In the genomic region with DNA sequence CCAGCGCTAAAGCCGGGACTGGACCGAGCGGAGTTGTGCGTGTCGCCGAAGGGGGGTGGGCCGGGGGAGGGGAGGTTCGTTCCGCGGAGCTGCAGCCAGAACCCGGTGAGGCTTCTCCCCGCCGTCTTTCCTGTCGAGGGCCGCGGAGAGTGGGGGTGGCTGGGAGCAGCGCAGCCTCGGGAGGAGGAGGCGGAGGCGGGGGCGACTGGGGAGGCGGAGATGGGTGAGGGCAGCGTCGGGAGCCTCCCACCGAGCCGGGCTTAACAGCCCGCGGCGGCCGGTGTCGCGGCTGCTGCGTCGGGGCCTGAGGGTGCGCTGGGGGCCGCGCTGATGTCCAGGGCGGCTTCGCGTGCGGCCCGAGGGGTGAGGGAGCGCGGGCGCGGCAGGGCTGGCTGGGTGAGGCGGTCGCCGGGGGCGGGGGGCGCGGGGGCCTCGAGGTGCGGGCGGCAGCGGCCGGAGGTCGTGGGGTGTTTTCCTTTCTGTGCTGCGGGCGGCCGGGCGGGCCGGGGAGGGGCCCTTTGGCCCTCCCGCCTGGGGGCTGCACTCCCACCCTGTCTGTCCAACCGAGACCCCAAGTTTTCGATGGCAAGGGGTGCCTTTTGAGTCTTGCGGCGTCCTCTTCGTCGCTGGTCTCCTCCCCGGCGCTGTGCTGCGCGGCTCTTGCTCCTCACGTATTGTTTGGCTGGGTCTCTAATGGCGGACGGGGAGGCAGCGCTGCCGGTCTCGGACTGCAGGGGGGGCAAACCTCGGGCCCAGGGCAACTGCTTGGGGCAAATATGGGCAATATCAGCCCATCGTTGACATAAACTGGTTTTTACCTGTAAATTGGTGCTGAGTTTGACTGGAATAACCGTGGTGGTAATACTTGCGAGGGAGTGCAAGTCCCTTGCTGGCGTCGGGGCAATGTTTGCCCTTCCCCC, we compare ENCODE assay signal across 8 mouse cellular contexts. TPM values are rescaled to one million over a fixed set of nuclear protein-coding genes. Genes with fewer than 3 reads are reported as not detected.
DNase-seq lines count a peak whose midpoint lies in the region; ATAC-seq and TF ChIP-seq lines count a peak whose summit lies in the region.
"Not testable (repeated sequence)": the region's sequence is repeated elsewhere in the genome, so short reads cannot be mapped to it uniquely, and the experiment has no call there.

Gene Zmym2 (plus strand): TSS at position 60 of the 920 bp plus-strand sequence.

- H3K27ac ChIP-seq in forebrain, embryonic 14.5 days (ENCODE audit: low read depth, low read length): peak within 1 kb of the TSS; percentile 99
- peak within 1 kb of the TSS; percentile 99 for H3K27ac ChIP-seq in liver, postnatal 0 days (ENCODE audit: low read depth)
- peak within 1 kb of the TSS; percentile 99 for H3K27ac ChIP-seq in neural tube, embryonic 13.5 days (replicated peaks)

- H3K36me3 ChIP-seq in forebrain, embryonic 14.5 days (ENCODE audit: control insufficient read depth, insufficient read depth, low read length): peaks cover 13% of the 10 kb centered on the region; the same call in 1 of the 2 replicates
- H3K36me3 ChIP-seq in liver, postnatal 0 days (replicated peaks; ENCODE audit: insufficient read depth, low read length): not testable (repeated sequence)
- peaks cover 18% of the 10 kb centered on the region for H3K36me3 ChIP-seq in neural tube, embryonic 13.5 days

- H3K4me2 ChIP-seq in forebrain, embryonic 14.5 days (ENCODE audit: low read length): peak within 1 kb of the TSS; percentile 58
- H3K4me2 ChIP-seq in liver, postnatal 0 days (ENCODE audit: low read depth, low read length): peak within 1 kb of the TSS; percentile 89
- peak within 1 kb of the TSS; percentile 67 for H3K4me2 ChIP-seq in neural tube, embryonic 13.5 days

- intact Hi-C loops in heart, postnatal 10 days (cut with DNase I): loop anchor here (5.0 kb wide), 1 partner anchor 220 kb away; the partner anchor contains the start of gene Mphosph8

- peak; percentile 75 for TF ChIP-seq CTCF in liver, postnatal 0 days (IDR thresholded peaks at IDR 0.05; ENCODE audit: low read depth)

- peak within 1 kb of the TSS; percentile 86 for H3K4me3 ChIP-seq in forebrain, embryonic 14.5 days (ENCODE audit: low read depth, low read length)
- peak within 1 kb of the TSS; percentile 88 for H3K4me3 ChIP-seq in liver, postnatal 0 days (ENCODE audit: low read depth, low read length)
- peak within 1 kb of the TSS; percentile 85 for H3K4me3 ChIP-seq in neural tube, embryonic 13.5 days

- ATAC-seq in forebrain, embryonic 14.5 days: peak; percentile 15
- peak; percentile 72 for ATAC-seq in liver, postnatal 0 days
- ATAC-seq in neural tube, embryonic 13.5 days (ENCODE audit: low read depth): peak; percentile 40

- TF ChIP-seq EP300 in liver, postnatal 0 days (IDR thresholded peaks at IDR 0.05; ENCODE audit: low read depth): not testable (repeated sequence)

- peak; percentile 70 for DNase-seq in ES-CJ7 (ENCODE audit: low read depth, low spot score)
- DNase-seq in cerebellum, adult 11 months: peak; percentile 64
- peak; percentile 78 for DNase-seq in forebrain, embryonic 14.5 days (ENCODE audit: low spot score)
- DNase-seq in heart, postnatal 10 days: peak; percentile 84 to 85
- DNase-seq in layer of hippocampus, adult 11-12 months (ENCODE audit: low spot score): peak; percentile 70
- peak; percentile 84 for DNase-seq in liver, postnatal 0 days
- DNase-seq in telencephalon, adult 2 months (ENCODE audit: low read depth, low spot score): peak; percentile 38

- 1% methylated on average over 41 of the region's 87 CpGs for WGBS in forebrain, embryonic 14.5 days
- under 1% methylated on average over 23 of the region's 87 CpGs for WGBS in liver, postnatal 0 days (ENCODE audit: insufficient replicate concordance)
- under 1% methylated on average over 51 of the region's 87 CpGs for WGBS in neural tube, embryonic 13.5 days

- H3K4me1 ChIP-seq in forebrain, embryonic 14.5 days (ENCODE audit: control insufficient read depth, insufficient read depth, low read length): peaks cover 15% of the 10 kb centered on the region
- H3K4me1 ChIP-seq in liver, postnatal 0 days (ENCODE audit: insufficient read depth): not testable (repeated sequence)
- H3K4me1 ChIP-seq in neural tube, embryonic 13.5 days (replicated peaks): peaks cover 32% of the 10 kb centered on the region

- not testable (repeated sequence) for H3K9me3 ChIP-seq in forebrain, embryonic 14.5 days (replicated peaks; ENCODE audit: control insufficient read depth, low read length); liver, postnatal 0 days (ENCODE audit: low read length); neural tube, embryonic 13.5 days

- H3K27me3 ChIP-seq in forebrain, embryonic 14.5 days (replicated peaks; ENCODE audit: control insufficient read depth, insufficient read depth, low read length); liver, postnatal 0 days (ENCODE audit: insufficient read depth, low read length); neural tube, embryonic 13.5 days: not testable (repeated sequence)

- peak within 1 kb of the TSS; percentile 93 for H3K9ac ChIP-seq in forebrain, embryonic 14.5 days (ENCODE audit: low read length)
- H3K9ac ChIP-seq in liver, postnatal 0 days (replicated peaks): peak within 1 kb of the TSS; percentile 97
- peak within 1 kb of the TSS; percentile 94 for H3K9ac ChIP-seq in neural tube, embryonic 13.5 days

RNA-seq across cellular contexts. Expression of gene Zmym2, which starts in this region (rescaled TPM):
- polyA plus RNA-seq in forebrain, embryonic 14.5 days (2014; fragmentation: Nextera tagmentation; extraction: Ambion mirVana): 54.7 and 73.1 TPM in 2 replicates
- total RNA-seq in heart, postnatal 10 days (2021): 10 to 100 TPM; 44.0 to 57.3 TPM
- polyA plus RNA-seq in liver, postnatal 0 days (2015; fragmentation: Nextera tagmentation; extraction: Ambion mirVana): 4.3 and 4.5 TPM in 2 replicates
- 60.6 and 71.7 TPM in 2 replicates for polyA plus RNA-seq in neural tube, embryonic 13.5 days (2015; fragmentation: Nextera tagmentation; extraction: Ambion mirVana)

Comparison
In these comparisons a context has a peak if more than half of its experiments do, and no peak if none do; other contexts are left out.
1. Peak in every context shown above with its lines: DNase-seq, ATAC-seq, H3K4me3 ChIP-seq and H3K27ac ChIP-seq.
2. RNA of gene Zmym2 (polyA plus RNA-seq): 60.6 to 71.7 TPM in neural tube, embryonic 13.5 days and 54.7 to 73.1 TPM in forebrain, embryonic 14.5 days; 4.3 to 4.5 TPM in liver, postnatal 0 days; every median in the first group is over 10 times any median in the second.
3. ATAC-seq: peak in every context shown above with its lines; median percentile 72 in liver, postnatal 0 days; 40 in neural tube, embryonic 13.5 days; 15 in forebrain, embryonic 14.5 days.